Mouse (Mus musculus) adrenal gland, postnatal 25 days (tissue): ENCODE data around the gene Map6. TPM values are rescaled to one million over a fixed set of nuclear protein-coding genes. Genes with fewer than 3 reads are reported as not detected.

Source experiments
- total RNA-seq: library from RNA; stranded (reverse); gene quantifications from 2 replicates; pipeline ENCODE4 v1.2.3, GENCODE M21; 2021

Map6 gene
- total RNA-seq, 1 experiment from 2014 or later: 8.8 TPM

Other genes with a start within 250 kb of the Map6 start
- 36.4 and 36.9 TPM in 2 replicates for gene Uvrag, start 126.3 kb upstream of the Map6 start, total RNA-seq
- 635 and 725 TPM in 2 replicates for gene Dgat2, start 84.7 kb upstream of the Map6 start, total RNA-seq
- 0.79 and 2.3 TPM in 2 replicates for gene Mogat2, start 28.8 kb upstream of the Map6 start, total RNA-seq
- gene Serpinh1, start 85.8 kb downstream of the Map6 start, total RNA-seq: 318 and 396 TPM in 2 replicates
- gene Gdpd5, start 114.0 kb downstream of the Map6 start, total RNA-seq: 4.9 and 9.9 TPM in 2 replicates
- 0.43 and 1.5 TPM in 2 replicates for gene Klhl35, start 198.6 kb downstream of the Map6 start, total RNA-seq
- gene Rps3, start 216.3 kb downstream of the Map6 start, total RNA-seq: 552 and 603 TPM in 2 replicates